Mouse (Mus musculus) hindbrain, embryonic 12.5 days (tissue): ENCODE measurements around the gene Nepro. TPM values are rescaled to one million over a fixed set of nuclear protein-coding genes. Genes with fewer than 3 reads are reported as not detected.

ENCODE experiments used
- ATAC-seq: fragments of 200-750 bp; cut with Nextera tagmentation; 2 replicates; pipeline ENCODE4 v1.8.0; 2017; ENCODE audit warnings: moderate TSS enrichment; ENCODE audit not compliant: low FRiP score
- H3K27ac ChIP-seq: fragments of 300-500 bp; sonication (generic); 2 replicates; pipeline ENCODE4 v1.5.1; 2016; ENCODE audit warnings: mild to moderate bottlenecking
- H3K27me3 ChIP-seq: fragments of 300-500 bp; sonication (generic); 2 replicates; pipeline ENCODE4 v1.6.1; 2016; ENCODE audit warnings: mild to moderate bottlenecking
- H3K36me3 ChIP-seq: fragments of 300-500 bp; sonication (generic); 2 replicates; pipeline ENCODE4 v1.6.1; 2016; ENCODE audit warnings: mild to moderate bottlenecking
- H3K4me1 ChIP-seq: fragments of 300-500 bp; sonication (generic); 2 replicates; pipeline ENCODE4 v1.6.1; 2016
- H3K4me2 ChIP-seq: fragments of 300-500 bp; sonication (generic); replicated peaks from 2 replicates; pipeline ENCODE4 v1.6.1; 2016; ENCODE audit warnings: mild to moderate bottlenecking
- H3K4me3 ChIP-seq: fragments of 300-500 bp; sonication (generic); 2 replicates; pipeline ENCODE4 v1.5.1; 2016; ENCODE audit warnings: mild to moderate bottlenecking
- H3K9ac ChIP-seq: fragments of 300-500 bp; sonication (generic); 2 replicates; pipeline ENCODE4 v1.6.1; 2016; ENCODE audit warnings: mild to moderate bottlenecking, moderate library complexity
- H3K9me3 ChIP-seq: fragments of 300-500 bp; sonication (generic); replicated peaks from 2 replicates; pipeline ENCODE4 v1.6.1; 2016; ENCODE audit warnings: mild to moderate bottlenecking
- WGBS: fragments of 180-500 bp; shearing (Covaris S2); methylation state at CpG from one replicate; pipeline ENCODE4 v1.1.7; 2016; 5-methylcytosine and 5-hydroxymethylcytosine counted together
- polyA plus RNA-seq: library from polyadenylated mRNA; unstranded; fragments of >200 nt; fragmentation: Nextera tagmentation; extraction: Ambion mirVana; gene quantifications from 2 replicates; pipeline ENCODE4 v1.2.1, GENCODE M21; 2016

The Nepro gene
- polyA plus RNA-seq: 9.4 and 9.9 TPM in 2 replicates

GRCm38 (mm10) chr16:44724083-44724787 lies at the start of gene Nepro:
Nepro (plus strand) TSS chr16:44724301.
- H3K4me2 ChIP-seq: peak within 1 kb of the TSS; percentile 75
- H3K36me3 ChIP-seq: peaks cover 11% of the 10 kb centered on the region; the same call in 1 of the 2 replicates
- peak within 1 kb of the TSS; percentile 81 for H3K4me3 ChIP-seq
- peak; percentile 98 for ATAC-seq
- under 1% methylated on average over 60 of the region's 64 CpGs for WGBS
- no peaks in the 10 kb centered on the region for H3K27me3 ChIP-seq
- H3K9me3 ChIP-seq: no peaks in the 10 kb centered on the region
- H3K9ac ChIP-seq: peak within 1 kb of the TSS; percentile 84
- H3K4me1 ChIP-seq: peaks cover 15% of the 10 kb centered on the region
- H3K27ac ChIP-seq: peak within 1 kb of the TSS; percentile 91

- peaks cover 53% of the 10 kb centered on the region for H3K4me1 ChIP-seq
- no peak overlapping the region for H3K9ac ChIP-seq
- H3K27ac ChIP-seq: no peak overlapping the region
- no peak for ATAC-seq
- no peak overlapping the region for H3K4me3 ChIP-seq
- H3K27me3 ChIP-seq: no peaks in the 10 kb centered on the region
- H3K36me3 ChIP-seq: no peaks in the 10 kb centered on the region
- no peaks in the 10 kb centered on the region for H3K9me3 ChIP-seq
- H3K4me2 ChIP-seq: no peak overlapping the region
- 88% methylated on average over 2 of the region's 2 CpGs for WGBS
These were observed 47.7 kb upstream of the Nepro start for GRCm38 (mm10) chr16:44676357-44676756.

GRCm38 (mm10) chr16:44679082-44679481 lies 45.0 kb upstream of the Nepro start:
- WGBS: 28% methylated on average over 8 of the region's 8 CpGs
- H3K4me1 ChIP-seq: peaks cover 30% of the 10 kb centered on the region
- H3K27me3 ChIP-seq: no peaks in the 10 kb centered on the region
- peak; percentile 88 for ATAC-seq
- H3K9me3 ChIP-seq: peaks cover 12% of the 10 kb centered on the region
- no peak overlapping the region for H3K9ac ChIP-seq
- no peak overlapping the region for H3K4me3 ChIP-seq
- peak overlapping the region; percentile 41 for H3K4me2 ChIP-seq
- peak overlapping the region; percentile 78 for H3K27ac ChIP-seq
- no peaks in the 10 kb centered on the region for H3K36me3 ChIP-seq

- H3K27me3 ChIP-seq: no peaks in the 10 kb centered on the region
- no peaks in the 10 kb centered on the region for H3K36me3 ChIP-seq
- 13% methylated on average over 8 of the region's 8 CpGs for WGBS
- H3K9ac ChIP-seq: no peak overlapping the region
- no peak overlapping the region for H3K4me3 ChIP-seq
- peaks cover 12% of the 10 kb centered on the region for H3K9me3 ChIP-seq
- H3K4me2 ChIP-seq: peak overlapping the region; percentile 41
- H3K4me1 ChIP-seq: peaks cover 30% of the 10 kb centered on the region
- ATAC-seq: peak; percentile 95
- peak overlapping the region; percentile 78 for H3K27ac ChIP-seq
These were observed 44.6 kb upstream of the Nepro start for GRCm38 (mm10) chr16:44679503-44679971.

GRCm38 (mm10) chr16:44680756-44681498 lies 43.2 kb upstream of the Nepro start:
- no peak for ATAC-seq
- Histone ChIP-seq H3K4me1 (peaks cover 40% of the 10 kb centered on the region), H3K36me3 (no peaks in the 10 kb centered on the region), H3K9ac (no peak overlapping the region), H3K27me3 (no peaks in the 10 kb centered on the region), H3K9me3 (peaks cover 12% of the 10 kb centered on the region), H3K4me3 (no peak overlapping the region), H3K4me2 (no peak overlapping the region), H3K27ac (peak overlapping the region; percentile 78)
- 63% methylated on average over 9 of the region's 9 CpGs for WGBS

- 86% methylated on average over 7 of the region's 7 CpGs for WGBS
- no peak for ATAC-seq
- Histone ChIP-seq H3K9ac (no peak overlapping the region), H3K36me3 (no peaks in the 10 kb centered on the region), H3K9me3 (peaks cover 12% of the 10 kb centered on the region), H3K4me1 (peaks cover 52% of the 10 kb centered on the region), H3K4me2 (no peak overlapping the region), H3K4me3 (no peak overlapping the region), H3K27ac (no peak overlapping the region), H3K27me3 (no peaks in the 10 kb centered on the region)
These were observed 39.5 kb upstream of the Nepro start for GRCm38 (mm10) chr16:44684646-44685045.

- H3K27ac ChIP-seq: peak overlapping the region; percentile 35; the same call in 1 of the 2 replicates
- ATAC-seq: no peak
- no peak overlapping the region for H3K9ac ChIP-seq
- WGBS: 77% methylated on average over 7 of the region's 7 CpGs
- H3K36me3 ChIP-seq: no peaks in the 10 kb centered on the region
- H3K27me3 ChIP-seq: no peaks in the 10 kb centered on the region
- H3K9me3 ChIP-seq: peaks cover 12% of the 10 kb centered on the region
- no peak overlapping the region for H3K4me2 ChIP-seq
- no peak overlapping the region for H3K4me3 ChIP-seq
- peaks cover 44% of the 10 kb centered on the region for H3K4me1 ChIP-seq
These were observed 38.7 kb upstream of the Nepro start for GRCm38 (mm10) chr16:44685401-44685800.

GRCm38 (mm10) chr16:44686991-44687718 lies 36.9 kb upstream of the Nepro start:
- Histone ChIP-seq H3K4me2 (peak overlapping the region; percentile 53), H3K4me1 (peaks cover 42% of the 10 kb centered on the region), H3K27ac (peak overlapping the region; percentile 89), H3K9ac (peak overlapping the region; percentile 51; the same call in 1 of the 2 replicates), H3K27me3 (no peaks in the 10 kb centered on the region), H3K36me3 (no peaks in the 10 kb centered on the region), H3K9me3 (peaks cover 6% of the 10 kb centered on the region), H3K4me3 (peak overlapping the region; percentile 25)
- peak; percentile 94 for ATAC-seq
- 22% methylated on average over 20 of the region's 20 CpGs for WGBS

- Histone ChIP-seq H3K4me3 (peak overlapping the region; percentile 25), H3K36me3 (no peaks in the 10 kb centered on the region), H3K4me1 (peaks cover 42% of the 10 kb centered on the region), H3K4me2 (peak overlapping the region; percentile 53), H3K9ac (peak overlapping the region; percentile 51; the same call in 1 of the 2 replicates), H3K9me3 (no peaks in the 10 kb centered on the region), H3K27ac (peak overlapping the region; percentile 89), H3K27me3 (no peaks in the 10 kb centered on the region)
- 2% methylated on average over 18 of the region's 18 CpGs for WGBS
- peak; percentile 77; the same call in 1 of the 2 replicates for ATAC-seq
These were observed 36.2 kb upstream of the Nepro start for GRCm38 (mm10) chr16:44687719-44688420.

GRCm38 (mm10) chr16:44688507-44688906 lies 35.6 kb upstream of the Nepro start:
- Histone ChIP-seq H3K4me3 (no peak overlapping the region), H3K4me2 (peak overlapping the region; percentile 53), H3K36me3 (no peaks in the 10 kb centered on the region), H3K4me1 (peaks cover 42% of the 10 kb centered on the region), H3K9ac (peak overlapping the region; percentile 8; the same call in 1 of the 2 replicates), H3K27ac (peak overlapping the region; percentile 89), H3K27me3 (no peaks in the 10 kb centered on the region), H3K9me3 (no peaks in the 10 kb centered on the region)
- 6% methylated on average over 4 of the region's 4 CpGs for WGBS
- ATAC-seq: no peak

GRCm38 (mm10) chr16:44690501-44690900 lies 33.6 kb upstream of the Nepro start:
- no peak overlapping the region for H3K27ac ChIP-seq
- no peaks in the 10 kb centered on the region for H3K9me3 ChIP-seq
- no peak overlapping the region for H3K9ac ChIP-seq
- no peak for ATAC-seq
- no peaks in the 10 kb centered on the region for H3K27me3 ChIP-seq
- no peaks in the 10 kb centered on the region for H3K36me3 ChIP-seq
- 82% methylated on average over 2 of the region's 2 CpGs for WGBS
- H3K4me3 ChIP-seq: no peak overlapping the region
- no peak overlapping the region for H3K4me2 ChIP-seq
- peaks cover 32% of the 10 kb centered on the region for H3K4me1 ChIP-seq
